16 mouse cellular contexts compared by ENCODE assay signal in genomic region chr8:81798501-81798900, GRCm38 (mm10).
DNase-seq lines count a peak whose midpoint lies in the region; ATAC-seq lines count a peak whose summit lies in the region.
"Had no signal": no experiment of that assay in that cellular context is flagged by ENCODE, and none has a peak within 500 bp of the region (broad histone marks: within the 10 kb centered on the region; RNA-seq: fewer than 3 reads in every experiment).

No protein-coding gene starts in this region.

- WGBS in heart, embryonic 12.5 days, result 62% methylated on average over 1 of the region's 1 CpGs
- WGBS in forebrain, embryonic 12.5 days, result 76% methylated on average over 1 of the region's 1 CpGs

- H3K4me1 ChIP-seq in heart, embryonic 12.5 days (replicated peaks), result peaks cover 3% of the 10 kb centered on the region; the same call in 1 of the 2 replicates
- H3K4me1 ChIP-seq in forebrain, embryonic 12.5 days, result no peaks in the 10 kb centered on the region
- H3K4me1 ChIP-seq: embryonic facial prominence, embryonic 12.5 days; stomach, embryonic 15.5 days had no signal

- H3K27me3 ChIP-seq in heart, embryonic 12.5 days (replicated peaks), result no peaks in the 10 kb centered on the region
- H3K27me3 ChIP-seq in forebrain, embryonic 12.5 days, result no peaks in the 10 kb centered on the region
- H3K27me3 ChIP-seq: embryonic facial prominence, embryonic 12.5 days; stomach, embryonic 15.5 days had no signal

- no peak overlapping the region for H3K4me3 ChIP-seq in heart, embryonic 12.5 days
- no peak overlapping the region for H3K4me3 ChIP-seq in forebrain, embryonic 12.5 days (replicated peaks)
- H3K4me3 ChIP-seq: embryonic facial prominence, embryonic 12.5 days; stomach, embryonic 15.5 days had no signal

- no peak overlapping the region for H3K4me2 ChIP-seq in heart, embryonic 12.5 days
- H3K4me2 ChIP-seq in forebrain, embryonic 12.5 days, result no peak overlapping the region
- H3K4me2 ChIP-seq: embryonic facial prominence, embryonic 12.5 days; stomach, embryonic 15.5 days had no signal

- no peaks in the 10 kb centered on the region for H3K36me3 ChIP-seq in heart, embryonic 12.5 days
- H3K36me3 ChIP-seq in forebrain, embryonic 12.5 days (replicated peaks), result no peaks in the 10 kb centered on the region
- H3K36me3 ChIP-seq: embryonic facial prominence, embryonic 12.5 days; stomach, embryonic 15.5 days had no signal

- ATAC-seq in heart, embryonic 12.5 days (ENCODE audit: insufficient number of reproducible peaks, low FRiP score), result no peak
- ATAC-seq in forebrain, embryonic 12.5 days (ENCODE audit: low FRiP score), result no peak
- ATAC-seq: hindbrain, postnatal 0 days had no signal

- intact Hi-C loops in heart, postnatal 36 days (cut with DNase I), result no loop called here

- no peaks in the 10 kb centered on the region for H3K9me3 ChIP-seq in heart, embryonic 12.5 days (replicated peaks)
- no peaks in the 10 kb centered on the region for H3K9me3 ChIP-seq in forebrain, embryonic 12.5 days
- H3K9me3 ChIP-seq: embryonic facial prominence, embryonic 12.5 days; stomach, embryonic 15.5 days had no signal

- H3K9ac ChIP-seq in heart, embryonic 12.5 days, result no peak overlapping the region
- no peak overlapping the region for H3K9ac ChIP-seq in forebrain, embryonic 12.5 days
- H3K9ac ChIP-seq: embryonic facial prominence, embryonic 12.5 days; liver, embryonic 14.5 days; stomach, embryonic 15.5 days had no signal

- H3K27ac ChIP-seq in heart, embryonic 12.5 days (ENCODE audit: poor library complexity, severe bottlenecking), result no peak overlapping the region
- H3K27ac ChIP-seq in forebrain, embryonic 12.5 days, result no peak overlapping the region
- H3K27ac ChIP-seq: embryonic facial prominence, embryonic 12.5 days; hindbrain, postnatal 0 days; liver, embryonic 14.5 days; stomach, embryonic 15.5 days had no signal

- peak; percentile 27 to 60 for DNase-seq in heart, adult 9 months (ENCODE audit: low spot score in 2 of 2)
- peak; percentile 40 to 45 for DNase-seq in cerebellum, adult 18-20 months
- DNase-seq in cerebellum, adult 9-10 months, result peak; percentile 75
- peak; percentile 36 to 46 for DNase-seq in heart, postnatal 36 days
- no peak for DNase-seq in gastrocnemius, postnatal 25 days
- DNase-seq: gastrocnemius, postnatal 14 days; kidney, adult 18-20 months; kidney, postnatal 10 days; midbrain, embryonic 14.5 days; right cerebral cortex, postnatal 14 days had no signal
